Mouse (Mus musculus): Measurements from ENCODE around the gene Fbxo44.

DNA sequence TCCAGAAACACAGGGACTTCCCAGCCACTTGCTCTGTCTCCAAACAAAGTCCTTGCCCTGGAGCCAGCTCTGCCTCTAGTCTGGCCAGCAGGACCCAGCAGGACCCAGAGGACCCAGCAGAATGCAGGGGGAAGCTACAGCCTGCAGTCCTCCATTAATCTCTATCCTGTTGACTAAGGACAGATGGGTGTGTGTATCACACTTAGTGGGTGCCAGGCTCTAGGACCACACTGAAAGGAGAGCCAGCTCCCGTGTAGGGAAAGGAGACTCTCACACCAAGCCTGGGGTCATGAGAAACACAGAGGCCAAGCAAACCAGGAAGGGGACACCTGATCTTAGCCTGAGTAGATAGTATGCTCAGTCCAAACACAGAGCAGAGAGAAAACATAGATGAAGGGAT lies 32.0 kb downstream of the Fbxo44 start:
- TF ChIP-seq CTCF (IDR thresholded peaks at IDR 0.05; ENCODE audit: borderline replicate concordance, insufficient read depth, low read length) (no peak), POLR2A (IDR thresholded peaks at IDR 0.05; ENCODE audit: low read depth, low read length) (no peak)

All from embryonic fibroblast, embryonic 13.5 days (primary cell).